Mouse (Mus musculus) megakaryocyte-erythroid progenitor cell, adult 5 weeks (primary cell): ENCODE results near the gene Lzts3. TPM values are rescaled to one million over a fixed set of nuclear protein-coding genes. Genes with fewer than 3 reads are reported as not detected.

Experiments used
- polyA plus RNA-seq: library from polyadenylated mRNA; stranded (reverse); fragments of >175 nt; gene quantifications from 2 replicates; pipeline ENCODE4 v1.2.3, GENCODE M21; 2012

The Lzts3 gene
- 1.6 and 2.8 TPM in 2 replicates for polyA plus RNA-seq

DNA sequence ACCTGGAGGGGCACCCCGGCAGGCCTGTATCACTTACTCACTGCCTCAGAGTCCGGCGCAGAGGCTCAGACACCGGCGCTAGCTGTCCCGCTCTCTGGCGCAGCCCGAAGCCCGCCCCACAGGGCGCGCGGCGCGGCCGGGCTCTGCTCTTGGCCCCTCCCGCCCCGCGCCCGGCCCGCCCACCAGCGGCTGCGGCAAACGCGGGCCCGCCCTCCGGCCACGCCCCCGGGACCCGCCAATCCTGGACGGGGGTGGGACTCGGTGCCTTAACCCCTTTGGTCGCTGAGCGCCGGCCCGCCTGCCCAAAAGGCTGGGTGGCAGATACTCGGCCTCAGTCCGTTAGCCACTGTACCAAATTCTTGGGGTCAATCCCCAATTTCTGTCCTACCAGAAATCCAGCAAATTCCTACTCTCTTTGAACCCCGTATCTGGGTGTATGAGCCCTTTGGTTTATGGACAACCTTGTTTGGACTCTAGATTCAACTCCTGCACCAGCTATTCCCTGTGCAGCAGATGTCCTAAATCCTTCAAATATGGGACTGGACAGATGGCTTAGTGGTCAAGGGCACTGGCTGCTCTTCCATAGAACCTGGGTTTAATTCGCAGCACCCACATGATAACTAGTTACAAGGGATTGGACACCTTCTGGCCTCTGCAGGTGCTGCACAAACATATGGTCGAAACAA is at the start of gene Lzts3:
Lzts3 (minus strand) TSS at position 120 of the 686 bp plus-strand sequence.

DNA sequence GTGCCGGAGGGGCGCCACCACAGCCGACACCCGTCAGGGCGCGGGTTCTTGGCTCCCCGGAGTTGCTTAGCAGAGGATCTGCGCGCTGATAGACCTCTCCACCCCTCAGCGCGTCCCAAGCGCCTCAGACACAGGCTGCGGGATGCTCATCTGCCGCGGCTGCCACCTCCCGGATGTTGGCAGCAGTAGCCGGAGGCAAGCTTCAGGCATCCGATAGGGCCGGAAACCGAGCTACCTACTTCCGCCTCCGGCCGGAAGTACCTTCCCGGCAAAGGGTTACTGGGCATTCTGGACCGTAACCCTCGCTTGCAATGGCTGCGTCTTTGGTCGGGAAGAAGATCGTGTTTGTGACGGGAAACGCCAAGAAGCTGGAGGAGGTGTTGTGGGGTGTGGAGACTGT is 25.0 kb upstream of the Lzts3 start, which contains the start of gene Itpa:
Itpa (plus strand) TSS at position 52 of the 400 bp plus-strand sequence.

DNA sequence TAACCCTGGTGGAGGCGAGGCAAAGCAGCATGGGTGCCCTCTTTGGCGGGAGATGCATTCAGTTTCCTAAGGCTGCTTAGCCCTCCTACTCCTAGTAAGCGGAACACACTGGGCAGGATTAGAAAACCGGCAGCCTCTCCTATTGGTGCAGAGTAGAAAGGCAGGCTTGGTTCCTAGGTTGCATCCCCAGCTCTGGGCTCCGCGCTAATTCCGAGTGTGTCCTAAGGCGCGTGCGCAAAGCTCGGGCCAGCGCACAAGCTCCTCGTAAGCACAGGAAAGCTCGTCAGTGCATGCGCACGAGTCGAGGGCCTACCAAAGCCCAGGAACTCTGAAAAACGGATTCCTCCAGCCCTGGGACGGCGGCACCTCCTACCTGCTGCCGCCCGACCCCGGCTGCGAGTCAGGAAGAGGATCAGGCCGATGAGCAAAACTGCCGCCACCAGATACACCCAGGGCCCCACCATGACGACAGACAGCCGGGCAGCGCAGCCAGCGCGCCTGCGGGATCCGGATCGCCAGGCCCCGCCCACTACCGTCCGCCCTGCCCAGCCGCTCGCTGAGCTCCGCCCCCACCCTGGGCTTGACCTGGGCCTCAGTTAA is 21.6 kb upstream of the Lzts3 start, which contains the start of gene Ddrgk1:
Ddrgk1 (minus strand) TSS at position 558 of the 600 bp plus-strand sequence.

DNA sequence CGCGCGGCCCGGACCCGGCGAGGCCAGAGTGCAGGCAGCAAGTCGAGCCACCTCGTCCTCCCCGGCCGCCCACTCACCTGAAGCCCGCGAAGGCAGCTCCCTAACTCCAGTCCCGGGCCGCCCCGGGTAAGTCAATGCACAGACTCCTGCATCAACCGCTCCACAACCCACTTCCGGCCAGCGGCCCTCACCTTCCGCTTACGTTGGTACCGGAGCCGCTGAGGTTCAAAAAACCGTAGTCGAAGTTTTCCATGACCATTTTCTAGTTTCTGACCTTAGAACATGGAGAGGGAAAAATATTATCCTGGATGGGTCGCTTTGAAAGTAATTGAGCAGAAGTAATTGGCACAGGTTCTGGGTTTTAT is 12.8 kb downstream of the Lzts3 start, which contains the start of the genes Fastkd5 and Ubox5:
Fastkd5 (minus strand) TSS at position 189 of the 365 bp plus-strand sequence.
Ubox5 (minus strand) TSS at position 200 of the 365 bp plus-strand sequence.

Other genes starting within 250 kb of the Lzts3 start
- gene Cpxm1, start 245.2 kb downstream of the Lzts3 start, polyA plus RNA-seq = 0.91 and 2.6 TPM in 2 replicates
- gene Gm28372, start 237.6 kb downstream of the Lzts3 start, polyA plus RNA-seq = not detected in 2 replicates
- gene 1700020A23Rik, start 237.5 kb downstream of the Lzts3 start, polyA plus RNA-seq = not detected in 2 replicates
- gene Tmem239, start 236.3 kb downstream of the Lzts3 start, polyA plus RNA-seq = not detected in 2 replicates
- 16.1 and 20.4 TPM in 2 replicates for gene Vps16, start 218.5 kb downstream of the Lzts3 start, polyA plus RNA-seq
- gene Pced1a, start 218.1 kb downstream of the Lzts3 start, polyA plus RNA-seq = 17.7 and 21.0 TPM in 2 replicates
- 19.4 and 23.3 TPM in 2 replicates for gene Ptpra, start 192.5 kb downstream of the Lzts3 start, polyA plus RNA-seq
- 135 and 170 TPM in 2 replicates for gene Mrps26, start 79.1 kb downstream of the Lzts3 start, polyA plus RNA-seq
- gene Oxt, start 66.6 kb downstream of the Lzts3 start, polyA plus RNA-seq = not detected in 2 replicates
- 0.13 TPM in 1 of 2 replicates, not detected in the other for gene Avp, start 60.2 kb downstream of the Lzts3 start, polyA plus RNA-seq
- 0.65 and 0.66 TPM in 2 replicates for gene Fastkd5, start 12.8 kb downstream of the Lzts3 start, polyA plus RNA-seq
- 0.86 and 1.3 TPM in 2 replicates for gene Ubox5, start 12.8 kb downstream of the Lzts3 start, polyA plus RNA-seq
- 102 and 134 TPM in 2 replicates for gene Ddrgk1, start 21.9 kb upstream of the Lzts3 start, polyA plus RNA-seq
- 5.6 and 6.6 TPM in 2 replicates for gene Itpa, start 24.8 kb upstream of the Lzts3 start, polyA plus RNA-seq
- 0.20 and 0.22 TPM in 2 replicates for gene Slc4a11, start 54.7 kb upstream of the Lzts3 start, polyA plus RNA-seq